Mouse (Mus musculus) adrenal gland, adult (tissue): ENCODE measurements around the gene Sectm1b.
"Not testable (repeated sequence)": the region's sequence is repeated elsewhere in the genome, so short reads cannot be mapped to it uniquely, and the experiment has no call there.

Experiments used
- DNase-seq, 2 experiments: peaks; one replicate each; pipeline ENCODE4 v3.0.0; 2022 to 2023; ENCODE audit warnings: low spot score in 1 of 2; ENCODE audit not compliant: inconsistent age in 2 of 2

Sectm1b gene

GRCm38 (mm10) chr11:121075655-121076054 lies 12.3 kb upstream of the Sectm1b start:
- no peak for DNase-seq

DNA sequence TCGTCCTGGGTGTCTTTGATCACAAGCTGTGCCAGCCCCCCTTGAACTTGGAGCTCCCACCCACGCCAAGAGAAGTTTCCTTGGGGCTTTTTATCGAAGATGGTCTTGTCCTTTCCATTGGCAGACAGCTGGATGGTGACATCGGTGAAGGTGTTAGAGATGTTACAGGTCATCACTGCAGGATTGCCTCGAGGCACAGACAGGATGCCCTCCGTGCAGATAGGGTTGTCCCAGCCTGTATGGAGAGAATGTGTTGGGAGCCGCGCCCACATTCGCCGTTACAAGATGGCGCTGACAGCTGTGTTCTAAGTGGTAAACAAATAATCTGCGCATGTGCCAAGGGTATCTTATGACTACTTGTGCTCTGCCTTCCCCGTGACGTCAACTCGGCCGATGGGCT lies 6.3 kb upstream of the Sectm1b start:
- DNase-seq, result not testable (repeated sequence)

DNA sequence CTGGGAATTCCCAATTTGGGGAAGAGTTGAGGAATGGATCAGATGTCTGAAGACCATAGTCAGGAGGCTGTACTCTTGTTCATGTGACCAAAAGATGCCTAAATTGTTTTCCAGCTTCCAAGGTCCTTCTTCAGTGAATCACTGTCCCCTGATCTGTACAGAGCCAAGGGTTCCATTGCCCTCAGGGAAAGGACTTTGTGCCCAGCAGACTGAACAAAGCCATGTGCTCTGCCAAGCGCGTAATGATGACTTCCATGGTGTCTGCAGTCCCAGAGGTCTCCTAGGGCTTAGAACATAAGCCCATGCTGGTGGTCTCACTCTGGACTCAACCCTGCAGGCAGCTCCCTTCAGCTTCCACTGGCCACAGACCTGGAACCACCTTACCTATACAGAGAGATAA lies 4.5 kb upstream of the Sectm1b start:
- no peak for DNase-seq

- DNase-seq, result peak; percentile 40 to 78
Observed at GRCm38 (mm10) chr11:121064197-121064596, 828 bp upstream of the Sectm1b start.

- DNase-seq, result no peak
Observed at GRCm38 (mm10) chr11:121061615-121062014, 1.8 kb downstream of the Sectm1b start.

DNA sequence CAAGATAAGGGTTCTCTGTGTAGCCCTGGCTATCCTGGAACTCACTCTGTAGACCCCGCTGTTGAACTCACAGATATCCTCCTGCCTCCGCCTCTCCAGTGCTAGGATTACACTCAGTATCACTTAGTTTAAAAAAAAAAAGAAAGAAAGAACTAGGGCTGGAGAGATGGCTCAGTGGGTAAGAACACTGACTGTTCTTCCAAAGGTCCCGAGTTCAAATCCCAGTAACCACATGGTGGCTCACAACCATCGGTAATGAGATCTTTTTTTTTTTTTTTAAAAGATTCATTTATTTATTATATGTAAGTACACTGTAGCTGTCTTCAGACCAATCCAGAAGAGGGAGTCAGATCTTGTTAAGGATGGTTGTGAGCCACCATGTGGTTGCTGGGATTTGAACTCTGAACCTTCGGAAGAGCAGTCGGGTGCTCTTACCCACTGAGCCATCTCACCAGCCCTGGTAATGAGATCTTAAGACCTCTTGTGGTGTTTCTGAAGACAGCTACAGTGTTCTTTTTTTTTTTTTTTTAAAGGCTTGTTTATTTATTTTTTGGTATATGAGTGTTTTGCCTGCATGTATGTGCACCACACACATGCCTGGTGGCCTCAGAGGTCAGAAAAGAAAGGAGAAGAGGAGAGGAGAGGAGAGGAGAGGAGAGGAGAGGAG lies 2.8 kb downstream of the Sectm1b start:
- DNase-seq, result not testable (repeated sequence)

GRCm38 (mm10) chr11:121059471-121059870 lies 3.9 kb downstream of the Sectm1b start:
- DNase-seq, result no peak

- no peak for DNase-seq
Observed at GRCm38 (mm10) chr11:121058956-121059355, 4.4 kb downstream of the Sectm1b start.

- no peak for DNase-seq
Observed at GRCm38 (mm10) chr11:121058122-121058521, 5.2 kb downstream of the Sectm1b start.

- DNase-seq, result peak in 1 of 2 experiments; percentile 31
Observed at GRCm38 (mm10) chr11:121056536-121057236, 6.7 kb downstream of the Sectm1b start.

DNA sequence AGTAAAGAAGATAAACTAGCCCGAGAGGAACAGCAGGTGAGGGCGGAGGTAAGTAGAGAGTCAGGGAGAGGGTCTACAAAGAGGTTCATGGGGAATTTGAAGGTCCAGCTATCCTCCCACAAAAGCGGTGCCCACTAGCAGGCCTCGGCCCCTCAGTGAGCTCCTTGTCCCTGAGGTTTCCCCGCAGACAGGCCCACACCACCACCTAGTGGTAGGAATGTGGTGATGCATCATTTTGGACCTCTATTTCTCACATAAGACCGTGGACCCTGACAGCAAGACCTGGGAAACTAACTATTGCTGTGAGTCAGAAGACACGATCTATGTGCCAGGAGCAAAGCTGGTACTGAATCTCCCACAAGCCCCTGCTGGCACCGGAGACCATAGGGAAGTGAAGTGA lies 9.8 kb downstream of the Sectm1b start:
- peak; percentile 76 to 94 for DNase-seq

GRCm38 (mm10) chr11:121052387-121052786 lies 11.0 kb downstream of the Sectm1b start:
- DNase-seq, result no peak

- no peak for DNase-seq
Observed at GRCm38 (mm10) chr11:121051793-121052192, 11.6 kb downstream of the Sectm1b start.

DNA sequence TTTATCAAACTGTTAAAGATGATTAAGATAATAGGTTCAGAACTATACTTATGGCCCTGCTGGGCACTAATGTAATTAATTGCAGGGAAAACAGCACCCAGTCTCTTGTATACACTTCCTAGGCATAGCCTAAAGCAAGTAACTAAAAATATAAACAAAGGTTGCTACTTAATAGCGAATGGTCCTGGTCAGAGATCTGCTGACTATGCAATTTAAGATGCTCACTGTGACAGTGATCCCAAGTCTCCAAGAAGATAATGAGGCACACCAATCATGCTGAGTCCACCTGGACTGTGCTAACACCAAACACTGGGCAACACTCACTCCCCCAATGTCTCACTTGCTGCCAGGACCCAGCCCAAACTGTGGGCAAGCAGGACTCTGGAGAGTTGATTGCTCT lies 13.5 kb downstream of the Sectm1b start:
- no peak for DNase-seq

DNA sequence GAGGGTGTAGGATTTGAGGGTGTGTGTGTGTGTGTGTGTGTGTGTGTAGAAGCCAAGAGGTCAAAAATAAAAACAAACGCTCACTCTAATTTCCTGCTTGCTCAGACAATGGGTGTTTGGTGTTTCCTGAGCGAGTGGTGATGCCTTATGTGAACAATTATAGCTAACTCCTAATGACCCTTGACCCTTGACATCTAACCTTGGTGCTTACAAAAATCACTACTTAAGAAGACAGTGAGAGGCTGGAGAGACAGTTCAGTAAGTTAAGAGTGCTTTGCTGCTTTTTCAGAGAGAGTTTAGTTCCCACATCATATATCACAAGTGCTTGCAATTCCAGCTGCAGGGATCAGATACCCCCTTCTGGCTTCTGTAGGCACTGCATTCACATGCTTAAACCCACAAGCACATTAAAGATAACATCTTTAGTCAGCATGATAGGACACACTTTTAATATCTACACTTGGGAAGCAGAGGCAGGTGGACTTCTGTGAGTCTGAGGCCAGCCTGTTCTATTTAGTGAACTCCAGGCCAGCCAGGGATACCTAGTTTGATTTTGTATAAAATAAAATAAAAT lies 15.5 kb downstream of the Sectm1b start:
- peak in 1 of 2 experiments; percentile 63 for DNase-seq

- no peak for DNase-seq
Observed at GRCm38 (mm10) chr11:121045286-121045685, 18.1 kb downstream of the Sectm1b start.

DNA sequence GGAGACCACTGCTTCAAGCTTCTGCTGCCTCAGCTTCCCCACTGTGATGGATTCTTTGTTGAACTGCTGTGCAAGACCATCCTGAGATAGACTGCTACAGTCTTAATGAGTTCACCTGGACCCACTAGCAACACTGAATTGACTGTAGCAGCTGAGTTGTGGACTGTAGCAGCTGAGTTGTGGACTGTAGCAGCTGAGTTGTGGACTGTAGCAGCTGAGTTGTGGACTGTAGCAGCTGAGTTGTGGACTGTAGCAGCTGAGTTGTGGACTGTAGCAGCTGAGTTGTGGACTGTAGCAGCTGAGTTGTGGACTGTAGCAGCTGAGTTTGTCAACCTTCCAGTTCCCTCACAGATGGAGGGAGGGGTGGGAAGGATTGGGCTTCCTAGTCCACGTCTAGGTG lies 20.3 kb downstream of the Sectm1b start:
- DNase-seq, result not testable (repeated sequence)

GRCm38 (mm10) chr11:121042480-121042879 lies 20.9 kb downstream of the Sectm1b start:
- no peak for DNase-seq

DNA sequence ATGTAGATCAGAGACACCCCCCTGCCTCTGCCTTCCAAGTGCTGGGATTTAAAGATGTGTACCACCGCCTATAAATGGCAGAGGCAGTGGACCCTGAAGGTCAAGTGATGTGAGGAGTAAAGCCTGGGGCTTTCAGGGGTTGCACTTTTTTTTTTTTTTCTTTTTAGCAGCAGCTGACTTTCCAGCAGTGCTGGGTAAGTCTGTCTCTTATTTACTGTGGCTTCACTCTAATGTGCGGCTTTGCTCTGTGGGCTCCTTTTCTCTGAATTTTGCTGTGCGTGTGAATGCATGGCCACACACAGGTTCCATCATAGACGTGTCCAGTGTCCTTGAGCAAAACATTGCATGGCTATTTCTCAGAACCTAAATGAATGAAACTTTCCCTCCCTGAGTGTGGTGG lies 21.7 kb downstream of the Sectm1b start:
- DNase-seq, result no peak

DNA sequence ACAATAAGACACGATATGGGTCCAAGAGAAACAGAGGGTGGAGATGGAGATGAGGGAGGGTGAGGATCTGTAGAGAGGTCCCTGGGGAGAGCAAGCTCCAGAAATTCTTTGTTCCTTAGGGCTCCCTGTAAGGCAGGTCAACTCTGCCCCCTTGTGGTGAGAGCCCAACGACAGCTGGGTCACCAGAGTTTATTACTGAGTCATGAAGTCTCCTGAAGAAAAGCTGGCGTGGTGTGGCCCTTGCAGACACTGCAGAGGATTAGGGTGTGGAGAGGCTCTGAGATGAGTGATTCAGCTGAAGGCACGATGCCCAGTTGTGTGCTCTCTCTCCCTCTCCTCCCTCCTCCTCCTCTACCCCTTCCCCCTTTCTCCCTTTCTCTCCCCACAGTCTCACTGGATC lies 22.2 kb downstream of the Sectm1b start:
- peak; percentile 87 to 95 for DNase-seq

DNA sequence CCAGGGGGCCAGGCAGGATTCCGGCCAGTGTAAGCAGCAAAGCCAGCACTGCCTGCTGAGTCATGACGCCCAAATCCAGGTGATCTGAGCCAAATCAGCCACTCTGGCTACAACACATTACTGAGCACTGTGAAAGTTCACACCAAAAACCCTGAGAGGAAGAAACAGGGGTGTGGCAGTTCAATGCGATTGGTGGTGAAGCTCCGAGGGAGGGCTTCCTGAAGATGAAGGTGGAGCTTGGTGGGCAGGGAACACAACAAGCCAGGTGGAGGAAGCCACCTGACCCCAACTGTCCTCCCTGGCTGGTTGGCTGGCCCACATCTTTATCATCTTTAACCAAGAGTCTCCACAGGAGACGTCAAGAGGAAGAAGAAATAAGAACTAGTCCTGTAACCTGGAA lies 24.1 kb downstream of the Sectm1b start, which contains the start of gene Cd7:
Cd7 (minus strand) TSS at position 117 of the 400 bp plus-strand sequence.
- DNase-seq, result no peak
